Mouse (Mus musculus) spleen, postnatal 10 days (tissue): ENCODE data around the gene Tm6sf1.

Experiments used
- DNase-seq, 2 experiments: peaks; one replicate each; pipeline ENCODE4 v3.0.0; 2021 to 2022; ENCODE audit warnings: low spot score in 2 of 2

The Tm6sf1 gene

GRCm38 (mm10) chr7:81885128-81885527 is 26.3 kb downstream of the Tm6sf1 start:
- no peak for DNase-seq

DNA sequence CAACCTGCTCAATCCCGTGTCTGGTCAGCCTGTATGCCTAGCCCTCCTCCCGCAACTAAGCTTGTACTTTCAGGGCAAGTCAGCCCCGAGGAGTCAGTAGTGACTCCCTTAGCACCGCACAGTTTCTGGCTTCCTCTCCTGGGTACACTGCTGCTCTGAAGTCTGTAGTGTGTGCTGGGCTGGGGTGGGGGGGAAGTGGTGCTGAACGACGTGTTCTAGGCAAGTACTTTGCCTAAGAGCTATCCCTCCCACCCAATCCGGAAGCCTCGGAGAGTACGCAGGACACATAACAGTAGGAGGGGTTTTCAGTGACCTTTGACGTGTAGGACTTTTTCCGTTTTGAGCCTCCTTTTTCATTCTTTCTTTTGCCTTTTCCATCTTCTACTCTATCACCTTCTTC is 40.6 kb downstream of the Tm6sf1 start:
- no peak for DNase-seq

GRCm38 (mm10) chr7:81904094-81904493 is 45.3 kb downstream of the Tm6sf1 start:
- no peak for DNase-seq

DNA sequence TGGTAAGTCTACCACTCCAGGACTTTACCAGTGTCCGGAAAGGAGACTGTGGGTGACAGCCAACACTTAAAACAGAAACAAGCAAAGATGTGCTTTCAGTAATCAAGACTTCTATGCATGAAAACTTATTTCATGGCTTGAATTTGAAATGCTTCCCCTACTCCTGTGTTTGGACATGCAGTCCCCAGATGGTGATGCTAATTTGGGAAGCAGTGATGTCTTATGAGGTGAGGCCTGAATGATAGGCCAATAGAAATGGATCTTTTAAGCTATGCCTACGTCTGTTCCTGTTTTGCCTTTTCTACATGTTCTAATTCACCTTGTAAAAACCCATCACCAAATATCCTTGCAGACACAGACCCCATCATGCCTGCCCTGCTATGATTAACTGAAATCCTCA is 46.1 kb downstream of the Tm6sf1 start:
- no peak for DNase-seq

DNA sequence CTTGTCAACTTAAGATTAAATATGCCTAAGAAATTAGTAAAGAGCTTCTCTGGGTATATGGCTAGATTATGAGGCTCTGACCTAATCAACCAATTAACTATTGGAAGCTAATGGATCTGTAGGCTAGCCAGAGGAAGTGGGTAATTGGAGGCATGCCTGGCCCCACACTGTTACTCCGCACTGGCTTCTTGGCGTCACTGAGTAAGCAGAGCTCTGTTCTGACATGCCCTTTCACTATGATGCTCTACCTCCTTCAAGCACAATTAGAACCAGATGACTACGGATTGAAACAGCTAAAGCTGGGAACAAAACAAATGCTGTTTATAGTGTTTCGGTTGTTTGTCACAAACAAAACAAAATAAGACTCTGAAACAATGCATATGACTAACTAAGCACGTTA is 59.5 kb downstream of the Tm6sf1 start:
- DNase-seq = no peak

DNA sequence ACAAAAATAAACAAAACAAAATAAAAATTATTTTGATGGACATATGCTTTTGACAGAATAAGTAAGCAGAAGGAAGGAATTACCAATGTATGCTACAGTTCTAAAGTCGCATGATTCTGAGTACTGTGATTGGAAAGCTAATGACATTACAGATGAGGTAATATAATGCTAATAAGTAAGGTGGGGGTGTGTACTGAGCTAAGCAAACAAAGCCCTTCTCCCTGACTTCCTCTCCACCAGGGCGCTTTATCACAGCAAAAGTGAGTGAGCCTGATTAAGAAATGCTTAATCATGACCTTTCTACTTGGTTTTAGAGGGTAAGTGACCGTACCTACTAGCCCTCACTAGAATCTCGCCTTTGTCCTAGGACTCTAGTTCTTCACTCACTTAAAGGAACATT is 61.5 kb downstream of the Tm6sf1 start:
- no peak for DNase-seq

GRCm38 (mm10) chr7:81921379-81921952 is 62.7 kb downstream of the Tm6sf1 start:
- no peak for DNase-seq

- no peak for DNase-seq
Measured at GRCm38 (mm10) chr7:81928998-81929397, 70.2 kb downstream of the Tm6sf1 start.

DNA sequence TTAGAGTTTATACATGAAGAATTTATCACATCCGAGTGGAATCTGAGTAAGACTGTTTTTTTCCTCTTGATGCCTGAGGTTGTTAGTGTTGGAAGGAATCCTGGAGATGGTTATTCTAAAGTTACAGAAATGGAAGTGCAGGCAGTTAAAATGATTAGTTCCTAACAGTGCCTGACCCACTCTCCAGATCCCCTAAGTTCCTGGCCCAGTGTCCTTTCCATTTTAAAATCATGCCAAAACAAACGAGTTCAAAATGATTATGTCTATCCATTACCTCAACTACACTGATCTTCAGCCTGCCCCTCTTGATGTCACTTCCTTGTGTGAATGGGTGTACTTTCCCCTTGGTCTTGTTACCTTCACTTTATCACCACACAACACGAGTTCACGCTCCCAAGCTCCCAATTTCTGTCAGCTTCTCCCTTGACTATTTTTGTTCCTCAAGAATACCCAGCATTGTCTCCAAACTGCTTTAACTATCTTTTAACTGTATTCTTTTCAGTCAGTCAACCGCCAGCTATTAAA is 73.8 kb downstream of the Tm6sf1 start:
- no peak for DNase-seq

DNA sequence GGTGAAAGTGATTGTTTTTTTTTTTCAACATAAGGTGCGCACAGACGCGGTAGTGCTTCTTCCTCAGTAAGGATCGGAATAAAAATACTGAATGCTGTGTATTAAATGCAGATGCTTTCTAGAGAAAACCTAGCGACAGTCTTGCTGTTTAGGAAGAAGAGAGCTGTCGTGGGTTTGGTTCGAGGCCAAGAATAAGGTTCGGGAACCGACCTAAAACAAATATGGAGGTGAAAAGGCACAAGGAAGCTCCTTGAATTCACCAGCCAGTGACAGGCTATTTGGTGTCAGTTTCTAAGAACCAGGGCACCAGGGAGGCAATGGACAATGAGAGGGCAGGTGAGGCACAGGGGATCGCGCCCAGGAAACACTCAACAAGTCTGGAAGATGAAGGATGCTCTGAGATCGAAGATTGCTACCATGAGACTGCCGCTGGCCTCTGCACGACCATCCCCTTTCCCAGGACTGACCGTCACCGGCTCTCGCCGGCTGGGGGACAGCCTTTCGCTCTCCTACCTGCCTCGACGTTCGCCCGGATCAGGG is 74.3 kb downstream of the Tm6sf1 start:
- DNase-seq = no peak

DNA sequence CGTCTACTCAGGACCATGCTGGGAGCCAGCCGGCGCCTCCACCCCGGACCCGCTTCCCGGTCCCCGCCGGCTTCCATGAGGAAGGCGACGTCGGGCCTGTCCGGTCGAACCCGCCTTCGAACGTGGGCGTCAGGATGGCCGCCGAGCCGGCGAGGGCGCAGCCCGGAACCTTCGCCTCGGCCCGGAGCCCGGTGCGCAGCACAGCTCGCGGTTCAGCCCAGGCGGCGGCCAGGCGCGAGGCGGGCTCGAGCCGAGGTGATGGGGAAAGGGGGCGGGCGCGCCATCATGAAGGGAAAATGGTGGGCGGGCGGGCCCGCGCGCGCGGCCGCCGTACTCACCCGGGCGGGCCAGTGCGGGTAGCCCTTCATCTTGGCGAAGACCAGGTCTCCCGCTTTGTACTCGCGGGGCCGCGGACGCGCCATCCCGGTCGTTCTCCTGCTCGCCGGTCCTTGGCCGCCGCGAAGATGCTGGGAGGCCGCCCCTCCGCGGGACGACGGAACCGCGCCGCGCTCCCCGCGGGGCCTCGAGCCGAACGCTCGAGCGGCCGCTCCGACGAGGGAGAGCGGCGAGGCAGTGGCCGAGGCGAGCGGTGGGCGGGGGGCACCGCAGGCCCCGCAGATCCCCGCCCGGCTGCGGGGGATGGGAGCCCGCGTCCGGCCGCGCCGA is 74.9 kb downstream of the Tm6sf1 start:
- DNase-seq = peak; percentile 11 to 38
